ENCODE assay signal across 9 mouse cellular contexts in genomic region chr10:73103383-73103994, GRCm38 (mm10). TPM values are rescaled to one million over a fixed set of nuclear protein-coding genes. Genes with fewer than 3 reads are reported as not detected.
A peak's percentile ranks its signal among the peaks of the same experiment; 100 is the strongest.
DNase-seq lines count a peak whose midpoint lies in the region; ATAC-seq and TF ChIP-seq lines count a peak whose summit lies in the region.
"Had no signal": no experiment of that assay in that cellular context is flagged by ENCODE, and none has a peak within 500 bp of the region (broad histone marks: within the 10 kb centered on the region; RNA-seq: fewer than 3 reads in every experiment).

No protein-coding gene starts in this region.

- no peaks in the 10 kb centered on the region for H3K9me3 ChIP-seq in liver, embryonic 12.5 days (replicated peaks)
- H3K9me3 ChIP-seq in hindbrain, embryonic 13.5 days = no peaks in the 10 kb centered on the region

- no peaks in the 10 kb centered on the region for H3K4me1 ChIP-seq in liver, adult 2 months (ENCODE audit: control insufficient read depth, insufficient read depth, low read length)
- H3K4me1 ChIP-seq in liver, embryonic 12.5 days = no peaks in the 10 kb centered on the region
- H3K4me1 ChIP-seq in hindbrain, embryonic 13.5 days (replicated peaks) = peaks cover 11% of the 10 kb centered on the region; the same call in 1 of the 2 replicates

- no peaks in the 10 kb centered on the region for H3K79me2 ChIP-seq in liver, adult 2 months (ENCODE audit: control insufficient read depth, insufficient read depth, low read length)

- peak; percentile 32; the same call in 1 of the 2 replicates for TF ChIP-seq CTCF in liver, adult 2 months (IDR thresholded peaks at IDR 0.05; ENCODE audit: low read depth, low read length)
- peak; percentile 39; the same call in 1 of the 2 replicates for TF ChIP-seq CTCF in brain, embryonic 14.5 days (IDR thresholded peaks at IDR 0.05; ENCODE audit: borderline replicate concordance, extremely low read depth, insufficient read depth, insufficient read length)

- TF ChIP-seq POLR2A in liver, adult 2 months (IDR thresholded peaks at IDR 0.05; ENCODE audit: extremely low read depth, insufficient read depth, low read length) = no peak
- TF ChIP-seq POLR2A in brain, embryonic 14.5 days (IDR thresholded peaks at IDR 0.05; ENCODE audit: borderline replicate concordance, extremely low read depth, insufficient read depth, insufficient read length, poor library complexity, severe bottlenecking) = no peak

- WGBS in liver, adult 2 months = 65% methylated on average over 13 of the region's 13 CpGs
- 61% methylated on average over 13 of the region's 13 CpGs for WGBS in liver, embryonic 12.5 days (ENCODE audit: insufficient replicate concordance)
- 78% methylated on average over 13 of the region's 13 CpGs for WGBS in hindbrain, embryonic 13.5 days

- H3K36me3 ChIP-seq in liver, adult 2 months (ENCODE audit: control insufficient read depth, insufficient read depth, low read length) = no peaks in the 10 kb centered on the region
- H3K36me3 ChIP-seq in liver, embryonic 12.5 days = no peaks in the 10 kb centered on the region
- no peaks in the 10 kb centered on the region for H3K36me3 ChIP-seq in hindbrain, embryonic 13.5 days

- peak; percentile 13 for DNase-seq in embryo, embryonic 10 days (ENCODE audit: low spot score)
- DNase-seq in embryo, embryonic 9.5 days (ENCODE audit: extremely low spot score) = no peak
- DNase-seq in liver, adult 2 months (ENCODE audit: extremely low read depth, low read depth, low spot score) = no peak
- DNase-seq in brain, embryonic 14.5 days (ENCODE audit: low read depth) = peak; percentile 20
- DNase-seq in right cerebral cortex, postnatal 14 days = peak; percentile 65
- DNase-seq in gastrocnemius, adult 18-20 months (ENCODE audit: low spot score) = no peak

- H3K27ac ChIP-seq in liver, adult 2 months (replicated peaks; ENCODE audit: insufficient read depth, low read depth, low read length) = no peak overlapping the region
- no peak overlapping the region for H3K27ac ChIP-seq in liver, embryonic 12.5 days
- H3K27ac ChIP-seq in hindbrain, embryonic 13.5 days = no peak overlapping the region
- H3K27ac ChIP-seq: macrophage had no signal

- H3K27me3 ChIP-seq in liver, adult 2 months (ENCODE audit: control insufficient read depth, insufficient read depth, low read length) = peaks cover 12% of the 10 kb centered on the region; the same call in 1 of the 2 replicates
- H3K27me3 ChIP-seq in liver, embryonic 12.5 days (replicated peaks) = peaks cover 36% of the 10 kb centered on the region
- peaks cover 20% of the 10 kb centered on the region for H3K27me3 ChIP-seq in hindbrain, embryonic 13.5 days

- H3K4me2 ChIP-seq in liver, embryonic 12.5 days = no peak overlapping the region
- no peak overlapping the region for H3K4me2 ChIP-seq in hindbrain, embryonic 13.5 days

- no peak overlapping the region for H3K4me3 ChIP-seq in liver, adult 2 months (ENCODE audit: insufficient read depth, low read depth, low read length)
- no peak overlapping the region for H3K4me3 ChIP-seq in liver, embryonic 12.5 days
- no peak overlapping the region for H3K4me3 ChIP-seq in hindbrain, embryonic 13.5 days

- no peak overlapping the region for H3K9ac ChIP-seq in liver, adult 2 months (ENCODE audit: low read depth, low read length)
- H3K9ac ChIP-seq in liver, embryonic 12.5 days = no peak overlapping the region
- no peak overlapping the region for H3K9ac ChIP-seq in hindbrain, embryonic 13.5 days

- ATAC-seq in liver, embryonic 12.5 days = no peak
- ATAC-seq in hindbrain, embryonic 13.5 days (ENCODE audit: low FRiP score) = no peak

RNA-seq across cellular contexts. Expression of gene Pcdh15, which starts 4.3 kb away (rescaled TPM):
- 0.09 and 0.34 TPM in 2 replicates for total RNA-seq in liver, adult 2 months (2014; rRNA removed)
- polyA plus RNA-seq in liver, adult 2 months (2012; rRNA removed) = 0.04 TPM in 1 of 2 replicates, not detected in the other
- polyA plus RNA-seq in liver, embryonic 12.5 days (2016; fragmentation: Nextera tagmentation; extraction: Ambion mirVana) = 0.39 and 0.66 TPM in 2 replicates
- polyA plus RNA-seq in brain, embryonic 14.5 days (2012; rRNA removed) = 5.5 and 10.1 TPM in 2 replicates
- under 1 TPM; 0.19 to 0.23 TPM for total RNA-seq in gastrocnemius, adult 18-20 months (2021)
- polyA plus RNA-seq in hindbrain, embryonic 13.5 days (2015; fragmentation: Nextera tagmentation; extraction: Ambion mirVana) = 8.2 and 8.9 TPM in 2 replicates
- polyA plus RNA-seq: macrophage had no signal

Comparison
In these comparisons a context has a peak if more than half of its experiments do, and no peak if none do; other contexts are left out.
1. DNase-seq: peak in embryo, embryonic 10 days (single experiment), brain, embryonic 14.5 days (single experiment) and right cerebral cortex, postnatal 14 days (single experiment); none in embryo, embryonic 9.5 days (single experiment), liver, adult 2 months (single experiment) and gastrocnemius, adult 18-20 months (single experiment).